14 mouse cellular contexts compared by ENCODE assay signal in genomic region chr17:33675452-33675851, GRCm38 (mm10). TPM values are rescaled to one million over a fixed set of nuclear protein-coding genes. Genes with fewer than 3 reads are reported as not detected.
DNase-seq lines count a peak whose midpoint lies in the region; ATAC-seq and TF ChIP-seq lines count a peak whose summit lies in the region.
"Had no signal": no experiment of that assay in that cellular context is flagged by ENCODE, and none has a peak within 500 bp of the region (broad histone marks: within the 10 kb centered on the region; RNA-seq: fewer than 3 reads in every experiment).

No protein-coding gene starts in this region.

- peaks cover 2% of the 10 kb centered on the region; the same call in 1 of the 2 replicates for H3K4me1 ChIP-seq in intestine, embryonic 15.5 days (replicated peaks)
- 0 out of 2 replicates have a peak, but pooled peaks cover 6% of the 10 kb centered on the region for H3K4me1 ChIP-seq in intestine, postnatal 0 days (replicated peaks; ENCODE audit: control insufficient read depth, insufficient read depth, low read length)

- no peak overlapping the region for H3K27ac ChIP-seq in intestine, embryonic 15.5 days
- H3K27ac ChIP-seq in intestine, postnatal 0 days (ENCODE audit: low read depth, low read length): no peak overlapping the region
- H3K27ac ChIP-seq in left cerebral cortex, adult 2 months: no peak overlapping the region
- H3K27ac ChIP-seq: hindbrain, embryonic 15.5 days; limb, embryonic 13.5 days had no signal

- no peak for TF ChIP-seq CTCF in intestine, postnatal 0 days (IDR thresholded peaks at IDR 0.05; ENCODE audit: low read depth)
- no peak for TF ChIP-seq CTCF in left cerebral cortex, adult 2 months (IDR thresholded peaks at IDR 0.05)

- 0 out of 2 replicates have a peak, but pooled peaks have one; percentile 47 for ATAC-seq in intestine, embryonic 15.5 days
- no peak for ATAC-seq in intestine, postnatal 0 days

- DNase-seq in adrenal gland, postnatal 36 days: peak; percentile 17 to 35
- DNase-seq in adrenal gland, postnatal 4 days (ENCODE audit: low spot score in 2 of 2): no peak
- DNase-seq in 3T3-L1 (ENCODE audit: low read depth, low spot score): peak; percentile 34
- DNase-seq in kidney, postnatal 36 days: peak; percentile 51 to 52
- no peak for DNase-seq in left cerebral cortex, adult 2 months (ENCODE audit: extremely low spot score in 1 of 2, low spot score in 2 of 2)
- no peak for DNase-seq in right cerebral cortex, postnatal 25 days
- DNase-seq: adrenal gland, postnatal 25 days; layer of hippocampus, adult 9-11 months had no signal

- H3K4me2 ChIP-seq in intestine, embryonic 15.5 days (replicated peaks): no peak overlapping the region
- H3K4me2 ChIP-seq in intestine, postnatal 0 days (replicated peaks; ENCODE audit: low read depth): no peak overlapping the region
- H3K4me2 ChIP-seq: hindbrain, embryonic 15.5 days; limb, embryonic 13.5 days had no signal

- no peaks in the 10 kb centered on the region for H3K9me3 ChIP-seq in intestine, embryonic 15.5 days
- H3K9me3 ChIP-seq in intestine, postnatal 0 days (ENCODE audit: control insufficient read depth): no peaks in the 10 kb centered on the region
- H3K9me3 ChIP-seq: hindbrain, embryonic 15.5 days; limb, embryonic 13.5 days had no signal

- intact Hi-C loops in left cerebral cortex, adult 2 months (cut with DNase I): no loop called here

- H3K27me3 ChIP-seq in intestine, embryonic 15.5 days (replicated peaks): no peaks in the 10 kb centered on the region
- H3K27me3 ChIP-seq in intestine, postnatal 0 days (replicated peaks; ENCODE audit: control insufficient read depth, insufficient read depth, low read length): no peaks in the 10 kb centered on the region
- H3K27me3 ChIP-seq: hindbrain, embryonic 15.5 days; limb, embryonic 13.5 days had no signal

- no peak overlapping the region for H3K4me3 ChIP-seq in intestine, embryonic 15.5 days (replicated peaks)
- no peak overlapping the region for H3K4me3 ChIP-seq in intestine, postnatal 0 days (ENCODE audit: low read depth, low read length)
- no peak overlapping the region for H3K4me3 ChIP-seq in left cerebral cortex, adult 2 months
- H3K4me3 ChIP-seq: erythroblast, embryonic 14.5 days; hindbrain, embryonic 15.5 days; limb, embryonic 13.5 days had no signal

- no peak overlapping the region for H3K9ac ChIP-seq in intestine, embryonic 15.5 days
- H3K9ac ChIP-seq in intestine, postnatal 0 days (ENCODE audit: low read depth, low read length): no peak overlapping the region
- H3K9ac ChIP-seq: hindbrain, embryonic 15.5 days; limb, embryonic 13.5 days had no signal

- H3K36me3 ChIP-seq in intestine, embryonic 15.5 days: peaks cover 9% of the 10 kb centered on the region; the same call in 1 of the 2 replicates
- peaks cover 6% of the 10 kb centered on the region for H3K36me3 ChIP-seq in intestine, postnatal 0 days (ENCODE audit: control insufficient read depth, insufficient read depth)

RNA-seq across cellular contexts. Expression of gene Hnrnpm, which starts 11.2 kb away (rescaled TPM):
- 100 to 1,000 TPM; 136 to 171 TPM for total RNA-seq in adrenal gland, postnatal 36 days (2021)
- total RNA-seq in adrenal gland, postnatal 4 days (2021): 100 to 1,000 TPM; 197 to 237 TPM
- polyA plus RNA-seq in intestine, embryonic 15.5 days (2015; fragmentation: Nextera tagmentation; extraction: Ambion mirVana): 276 and 325 TPM in 2 replicates
- 145 and 152 TPM in 2 replicates for polyA plus RNA-seq in intestine, postnatal 0 days (2015; fragmentation: Nextera tagmentation; extraction: Ambion mirVana)
- total RNA-seq in left cerebral cortex, adult 2 months (2021): 100 to 1,000 TPM; 137 to 162 TPM

RNA-seq across cellular contexts. Expression of gene Pram1, which starts 37.6 kb away (rescaled TPM):
- total RNA-seq in adrenal gland, postnatal 36 days (2021): under 1 TPM in 1 of 2 experiments, not detected in 1; 0.56 TPM
- total RNA-seq in adrenal gland, postnatal 4 days (2021): 1 to 10 TPM; 2.5 to 2.6 TPM
- 0.53 and 0.90 TPM in 2 replicates for polyA plus RNA-seq in intestine, embryonic 15.5 days (2015; fragmentation: Nextera tagmentation; extraction: Ambion mirVana)
- polyA plus RNA-seq in intestine, postnatal 0 days (2015; fragmentation: Nextera tagmentation; extraction: Ambion mirVana): 0.25 and 0.39 TPM in 2 replicates
- total RNA-seq in left cerebral cortex, adult 2 months (2021): under 1 TPM; 0.26 to 0.34 TPM
- total RNA-seq: gastrocnemius, postnatal 36 days had no signal

RNA-seq across cellular contexts. Expression of gene March2, which starts 43.0 kb away (rescaled TPM):
- total RNA-seq in adrenal gland, postnatal 36 days (2021): 100 to 1,000 TPM in 1 of 2 experiments, 10 to 100 TPM in 1; 92.9 to 119 TPM
- total RNA-seq in adrenal gland, postnatal 4 days (2021): 10 to 100 TPM; 85.4 to 85.6 TPM
- 49.4 and 52.7 TPM in 2 replicates for polyA plus RNA-seq in intestine, embryonic 15.5 days (2015; fragmentation: Nextera tagmentation; extraction: Ambion mirVana)
- 51.2 and 56.0 TPM in 2 replicates for polyA plus RNA-seq in intestine, postnatal 0 days (2015; fragmentation: Nextera tagmentation; extraction: Ambion mirVana)
- 10 to 100 TPM; 93.2 to 94.9 TPM for total RNA-seq in left cerebral cortex, adult 2 months (2021)

RNA-seq across cellular contexts. Expression of gene Zfp414, which starts 46.6 kb away (rescaled TPM):
- total RNA-seq in adrenal gland, postnatal 36 days (2021): 10 to 100 TPM; 28.9 to 35.3 TPM
- total RNA-seq in adrenal gland, postnatal 4 days (2021): 10 to 100 TPM; 66.6 to 67.1 TPM
- polyA plus RNA-seq in intestine, embryonic 15.5 days (2015; fragmentation: Nextera tagmentation; extraction: Ambion mirVana): 37.0 and 37.7 TPM in 2 replicates
- polyA plus RNA-seq in intestine, postnatal 0 days (2015; fragmentation: Nextera tagmentation; extraction: Ambion mirVana): 19.0 and 19.4 TPM in 2 replicates
- 10 to 100 TPM; 41.5 to 45.3 TPM for total RNA-seq in left cerebral cortex, adult 2 months (2021)

Comparison
In these comparisons a context has a peak if more than half of its experiments do, and no peak if none do; other contexts are left out.
1. DNase-seq: peak in adrenal gland, postnatal 36 days (2 of 2), 3T3-L1 (single experiment) and kidney, postnatal 36 days (2 of 2); none in adrenal gland, postnatal 4 days (0 of 2), left cerebral cortex, adult 2 months (0 of 2) and right cerebral cortex, postnatal 25 days (single experiment).